Mouse (Mus musculus) adrenal gland, postnatal 25 days (tissue): Measurements from ENCODE around the gene Fgfr2. TPM values are rescaled to one million over a fixed set of nuclear protein-coding genes. Genes with fewer than 3 reads are reported as not detected.

Experiments
- DNase-seq: peaks from one replicate; pipeline ENCODE4 v3.0.0; 2021; ENCODE audit warnings: mixed read lengths
- total RNA-seq: library from RNA; stranded (reverse); gene quantifications from 2 replicates; pipeline ENCODE4 v1.2.3, GENCODE M21; 2021

Gene Fgfr2
- total RNA-seq, 1 experiment from 2014 or later, result 186 TPM

GRCm38 (mm10) chr7:133040688-133041345 lies 82.3 kb downstream of the Fgfr2 start:
- DNase-seq, result no peak

DNA sequence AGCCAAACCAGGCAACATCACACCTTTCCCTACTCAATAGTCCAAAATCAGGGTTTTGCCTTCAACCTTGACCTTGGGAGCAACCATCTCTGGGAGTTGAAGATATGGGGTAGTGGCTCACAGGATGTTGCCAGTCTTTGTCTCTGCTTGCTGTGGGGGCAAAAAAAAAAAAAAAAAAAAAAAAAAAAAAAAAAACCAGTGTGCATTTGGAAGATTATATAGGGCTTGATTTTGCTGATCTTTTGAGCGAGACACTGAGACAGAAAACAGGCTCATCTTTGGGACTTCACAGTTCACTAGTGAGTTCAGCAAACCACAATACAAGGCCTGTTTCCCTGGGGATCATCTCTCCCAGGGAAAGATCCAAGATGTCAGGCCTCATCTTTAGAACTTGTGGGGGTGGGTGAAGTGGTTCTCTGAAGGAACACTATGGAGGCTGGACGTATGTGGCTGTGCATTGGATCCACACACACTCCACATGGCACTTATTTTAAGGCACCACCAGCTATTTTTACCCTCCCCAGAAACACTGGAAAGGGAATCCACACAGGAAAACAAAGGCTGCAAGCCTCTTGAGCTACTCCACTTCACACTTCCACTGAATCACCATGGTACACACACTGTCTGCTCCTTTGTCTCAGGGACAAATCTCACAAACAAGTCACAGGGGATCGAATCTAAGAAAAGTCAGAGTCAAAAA lies 83.4 kb downstream of the Fgfr2 start:
- DNase-seq, result no peak

GRCm38 (mm10) chr7:133037618-133038017 lies 85.5 kb downstream of the Fgfr2 start:
- no peak for DNase-seq

GRCm38 (mm10) chr7:133037217-133037616 lies 85.9 kb downstream of the Fgfr2 start:
- no peak for DNase-seq

- DNase-seq, result no peak
These were observed 87.2 kb downstream of the Fgfr2 start for GRCm38 (mm10) chr7:133035901-133036300.

DNA sequence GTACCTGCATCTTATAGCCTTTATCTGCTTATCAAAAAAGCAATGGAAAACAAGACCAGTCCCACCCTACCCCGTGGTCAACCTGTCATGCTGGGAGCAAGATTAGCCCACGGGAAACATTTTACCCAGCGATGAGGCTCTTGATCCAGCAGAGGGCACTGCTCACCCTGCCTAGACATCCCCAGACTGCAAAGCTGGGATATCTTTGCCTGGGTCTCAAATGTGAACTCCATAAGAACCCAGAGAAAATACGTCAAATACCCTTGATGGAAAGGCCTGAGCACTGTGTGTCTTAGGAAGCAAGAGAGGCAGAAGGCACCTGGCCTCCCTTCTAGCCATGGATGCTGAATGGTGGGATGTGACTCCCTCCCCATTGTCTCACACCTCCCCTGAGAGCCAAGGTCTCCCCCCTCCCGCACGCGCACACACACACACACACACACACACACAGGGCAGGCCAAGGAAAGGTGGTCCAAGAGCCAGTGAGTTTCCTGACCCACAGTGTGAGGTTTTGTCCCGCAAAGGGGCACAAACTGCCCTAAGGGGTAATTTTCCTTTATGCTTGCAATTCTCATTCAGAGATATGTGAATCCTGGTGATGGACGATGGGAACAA lies 90.5 kb downstream of the Fgfr2 start:
- DNase-seq, result peak; percentile 56

DNA sequence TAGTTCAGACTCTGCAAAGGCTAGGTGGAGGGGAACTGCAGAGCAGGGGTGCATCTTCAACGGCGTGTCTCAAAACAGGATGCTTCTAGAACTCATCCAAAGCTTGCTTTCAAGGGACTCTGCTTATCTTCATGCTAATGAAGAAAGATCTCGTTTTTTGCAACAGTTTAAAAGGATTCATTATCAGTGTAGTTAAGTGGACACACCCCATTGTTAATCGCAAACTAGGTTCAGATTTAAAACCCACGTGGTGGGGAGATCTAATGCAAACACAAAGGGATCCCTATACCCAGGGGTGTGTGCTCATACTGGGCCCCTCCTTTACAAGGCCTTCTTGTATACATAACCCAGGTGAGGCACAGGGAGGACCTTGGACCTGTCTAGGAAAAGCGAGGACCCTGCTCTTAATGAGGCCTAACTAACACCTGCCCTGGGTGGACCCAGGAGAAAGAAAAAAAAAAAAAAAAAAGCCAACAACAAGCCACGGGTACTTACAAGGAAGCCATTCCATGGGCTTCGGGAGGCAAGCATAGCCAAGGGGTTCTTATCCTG lies 93.6 kb downstream of the Fgfr2 start:
- no peak for DNase-seq

GRCm38 (mm10) chr7:133029004-133029403 lies 94.1 kb downstream of the Fgfr2 start:
- no peak for DNase-seq

GRCm38 (mm10) chr7:133027930-133028329 lies 95.2 kb downstream of the Fgfr2 start:
- DNase-seq, result no peak

- no peak for DNase-seq
These were observed 98.5 kb downstream of the Fgfr2 start for GRCm38 (mm10) chr7:133024694-133025093.

DNA sequence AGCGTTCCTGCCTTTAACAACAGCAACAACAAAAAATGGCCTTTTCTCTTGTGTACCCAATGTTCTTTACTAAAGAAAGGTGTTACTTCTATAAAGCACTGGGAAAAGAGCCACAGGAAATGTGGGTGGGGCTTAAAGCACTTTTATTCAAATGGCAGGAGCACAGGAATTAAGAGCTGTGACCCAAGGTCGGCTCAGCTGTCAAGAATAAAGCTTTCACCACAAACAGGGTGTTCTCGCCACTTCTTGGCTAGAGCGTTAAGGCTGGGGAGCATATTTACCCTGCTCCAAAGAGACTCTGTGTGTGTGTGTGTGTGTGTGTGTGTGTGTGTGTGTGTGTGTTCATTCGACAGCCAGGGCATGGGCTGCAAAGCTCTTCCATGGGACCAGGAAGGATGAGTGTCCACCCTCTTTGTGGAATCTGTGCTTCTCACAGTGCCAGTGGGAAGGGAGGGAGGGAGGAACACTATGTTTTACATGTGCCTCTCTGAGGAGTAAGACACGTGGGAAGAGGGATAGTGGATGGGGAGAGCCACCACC lies 103.6 kb downstream of the Fgfr2 start:
- DNase-seq, result no peak

- no peak for DNase-seq
These were observed 104.2 kb downstream of the Fgfr2 start for GRCm38 (mm10) chr7:133018961-133019360.

- no peak for DNase-seq
These were observed 107.6 kb downstream of the Fgfr2 start for GRCm38 (mm10) chr7:133015416-133016070.

GRCm38 (mm10) chr7:133014631-133015030 lies 108.5 kb downstream of the Fgfr2 start:
- DNase-seq, result no peak

DNA sequence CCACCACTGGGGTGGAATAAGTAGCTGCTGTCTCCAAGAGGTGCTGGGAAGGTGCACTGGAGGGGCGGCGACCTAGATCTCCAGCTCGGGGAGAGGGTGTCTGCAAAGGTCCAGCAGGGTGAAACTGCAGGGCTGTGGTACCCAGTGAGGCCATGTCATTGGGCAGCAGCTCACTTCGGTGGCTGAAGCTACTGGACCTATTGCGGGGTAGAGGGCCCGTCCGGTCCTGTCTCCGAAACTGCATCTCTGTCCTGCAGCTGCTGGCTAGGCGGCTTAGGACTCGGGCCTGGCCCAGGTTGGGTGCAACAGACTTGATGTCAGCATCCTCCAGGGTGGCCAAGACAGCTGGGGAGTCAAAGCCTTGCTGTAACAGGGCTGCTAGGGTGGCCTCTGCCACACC lies 109.2 kb downstream of the Fgfr2 start:
- no peak for DNase-seq

DNA sequence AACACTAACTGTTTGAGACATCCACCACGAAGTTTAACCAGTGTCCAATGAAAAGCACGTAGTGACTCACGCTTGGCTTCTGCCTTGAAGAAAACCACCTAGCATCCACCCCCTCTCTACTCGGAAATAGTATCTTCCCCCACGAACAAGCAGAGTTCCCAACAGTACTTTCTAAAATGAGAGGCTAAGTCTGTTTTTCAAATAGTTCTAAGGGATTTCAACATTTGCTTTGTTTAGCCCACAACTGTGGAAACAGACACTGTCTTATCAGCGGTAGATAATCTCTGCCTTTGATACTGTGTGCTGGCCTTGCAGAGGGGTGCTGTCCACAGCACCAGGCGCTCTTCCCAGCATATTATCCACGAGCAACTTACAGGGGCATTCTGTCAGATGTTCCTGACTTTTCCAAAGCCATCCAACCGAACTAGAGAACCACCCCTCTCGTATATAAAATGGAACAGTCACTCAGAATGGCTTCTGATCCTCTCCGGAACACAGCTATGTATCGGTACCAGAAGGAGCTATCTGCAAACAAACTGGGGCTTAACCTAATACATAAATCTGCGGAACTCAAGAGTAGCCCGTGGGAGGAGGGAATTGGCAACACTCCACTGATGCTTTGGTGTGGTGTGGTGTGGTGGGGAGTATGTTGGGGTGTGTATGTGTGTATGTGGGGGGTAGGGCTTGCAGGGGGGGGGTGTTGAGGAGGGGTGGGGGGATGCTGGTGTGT lies 110.3 kb downstream of the Fgfr2 start:
- no peak for DNase-seq

DNA sequence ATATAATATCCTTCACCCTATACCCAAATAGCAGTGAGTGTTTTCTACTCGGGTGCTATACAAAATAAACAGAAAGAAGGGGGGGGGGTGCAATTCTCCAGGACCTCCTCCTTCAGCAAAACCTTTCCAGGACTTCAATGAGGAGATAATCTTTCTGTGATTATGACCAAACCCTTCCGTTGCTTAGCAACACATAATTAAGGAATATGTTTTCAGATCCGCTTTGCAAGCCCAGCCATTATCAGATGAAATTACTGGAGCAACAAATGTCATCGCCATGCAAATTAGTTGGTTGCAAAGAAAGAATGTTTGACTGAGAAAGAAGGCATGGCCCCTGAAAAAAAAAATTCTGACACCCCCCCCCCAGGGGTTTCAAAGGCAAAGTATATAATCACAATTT lies 111.5 kb downstream of the Fgfr2 start:
- DNase-seq, result no peak

- peak; percentile 63 for DNase-seq
These were observed 112.0 kb downstream of the Fgfr2 start for GRCm38 (mm10) chr7:133011191-133011590.

DNA sequence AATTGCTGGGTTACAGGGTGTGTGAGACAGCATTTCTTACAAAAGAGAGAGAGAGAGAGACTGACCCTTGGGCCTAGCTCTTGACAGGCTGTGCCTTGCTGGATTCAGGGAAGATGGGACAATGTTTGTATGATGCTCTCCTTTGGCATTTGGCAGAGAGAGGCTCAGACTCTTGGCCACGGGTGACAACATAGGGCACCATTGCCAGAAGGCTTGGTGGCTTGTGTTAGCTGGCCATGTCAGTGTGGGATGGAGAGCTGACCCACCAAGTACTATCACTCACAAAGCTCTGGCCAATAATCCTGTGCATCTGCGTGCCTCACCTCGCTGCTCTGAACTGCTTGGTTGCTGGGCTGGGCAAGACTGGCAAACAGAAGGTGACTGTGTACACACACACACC lies 112.7 kb downstream of the Fgfr2 start:
- no peak for DNase-seq

GRCm38 (mm10) chr7:133009676-133010075 lies 113.5 kb downstream of the Fgfr2 start:
- no peak for DNase-seq

GRCm38 (mm10) chr7:133008663-133009062 lies 114.5 kb downstream of the Fgfr2 start:
- DNase-seq, result peak; percentile 40

GRCm38 (mm10) chr7:133007343-133007742 lies 115.8 kb downstream of the Fgfr2 start:
- DNase-seq, result peak; percentile 90
